Mouse (Mus musculus) right cerebral cortex, adult 2 months (tissue): ENCODE measurements at regions not wholly inside any gene's neighbourhood (a gene's known extent, or its start where the extent isn't known, plus 50 kb on each side); places are given as distances from the start of the nearest gene placed in this dataset.
A peak's percentile ranks its signal among the peaks of the same experiment; 100 is the strongest.

Experiments used
- DNase-seq, 2 experiments: peaks; one replicate each; pipeline ENCODE4 v3.0.0; 2021 to 2022; ENCODE audit warnings: low spot score in 2 of 2

DNA sequence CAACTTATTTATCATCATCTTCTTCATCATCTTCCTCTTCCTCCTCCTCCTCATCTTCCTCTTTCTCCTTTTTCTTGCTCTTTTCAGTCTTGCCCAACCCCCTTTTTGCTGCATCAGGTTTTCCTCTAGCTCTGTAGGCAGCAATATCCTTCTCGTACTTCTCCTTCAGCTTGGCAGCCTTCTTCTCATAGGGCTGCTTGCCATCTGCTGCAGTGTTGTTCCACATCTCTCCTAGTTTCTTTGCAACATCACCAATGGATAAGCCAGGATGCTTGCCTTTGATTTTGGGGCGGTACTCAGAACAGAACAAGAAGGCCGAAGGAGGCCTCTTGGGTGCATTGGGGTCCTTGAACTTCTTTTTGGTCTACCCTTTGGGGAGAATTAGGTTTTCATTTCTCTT lies 98.7 kb upstream of the Lin7c start:
- peak; percentile 21 to 24 for DNase-seq

DNA sequence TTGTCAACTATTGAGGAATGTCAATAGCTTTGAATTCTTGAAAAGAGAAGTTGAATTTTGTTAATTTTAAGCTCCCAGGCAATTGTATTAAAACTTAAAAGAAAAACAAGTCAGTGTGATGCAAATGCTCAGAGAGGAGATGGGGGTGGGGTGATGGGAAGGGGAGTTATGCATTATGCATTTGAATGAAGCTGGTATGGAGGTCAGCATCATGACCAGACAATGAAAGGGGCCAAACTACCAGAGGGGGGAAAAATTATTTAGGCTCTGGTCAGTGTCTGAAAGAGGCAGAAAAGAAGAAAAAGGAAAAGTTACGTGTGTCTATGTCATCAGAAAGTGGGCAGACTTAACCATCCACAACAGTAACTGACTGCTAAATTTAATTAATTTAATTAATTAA lies 73.7 kb upstream of the Lin7c start:
- no peak for DNase-seq

GRCm38 (mm10) chr2:109820357-109820756 lies 70.3 kb upstream of the Lin7c start:
- DNase-seq: no peak

DNA sequence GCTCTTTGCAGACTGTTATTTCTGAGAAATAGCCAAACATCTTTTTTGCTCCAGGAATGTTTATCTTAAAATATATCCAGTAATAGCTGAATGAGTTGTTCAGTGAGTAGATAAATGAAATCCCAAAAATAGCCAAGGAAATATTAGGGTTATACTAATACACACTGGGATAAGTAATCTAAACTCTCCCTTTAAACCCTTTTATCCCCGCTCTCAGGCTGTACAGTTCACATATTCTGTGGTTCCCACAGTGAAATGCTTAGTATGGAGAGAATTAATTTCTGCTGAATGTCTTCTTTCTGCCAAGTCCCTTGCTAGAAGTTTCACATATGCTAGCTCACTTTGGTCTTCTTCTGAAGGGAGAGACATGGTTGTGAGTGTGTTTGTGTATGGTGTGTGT lies 69.8 kb upstream of the Lin7c start:
- DNase-seq: no peak

DNA sequence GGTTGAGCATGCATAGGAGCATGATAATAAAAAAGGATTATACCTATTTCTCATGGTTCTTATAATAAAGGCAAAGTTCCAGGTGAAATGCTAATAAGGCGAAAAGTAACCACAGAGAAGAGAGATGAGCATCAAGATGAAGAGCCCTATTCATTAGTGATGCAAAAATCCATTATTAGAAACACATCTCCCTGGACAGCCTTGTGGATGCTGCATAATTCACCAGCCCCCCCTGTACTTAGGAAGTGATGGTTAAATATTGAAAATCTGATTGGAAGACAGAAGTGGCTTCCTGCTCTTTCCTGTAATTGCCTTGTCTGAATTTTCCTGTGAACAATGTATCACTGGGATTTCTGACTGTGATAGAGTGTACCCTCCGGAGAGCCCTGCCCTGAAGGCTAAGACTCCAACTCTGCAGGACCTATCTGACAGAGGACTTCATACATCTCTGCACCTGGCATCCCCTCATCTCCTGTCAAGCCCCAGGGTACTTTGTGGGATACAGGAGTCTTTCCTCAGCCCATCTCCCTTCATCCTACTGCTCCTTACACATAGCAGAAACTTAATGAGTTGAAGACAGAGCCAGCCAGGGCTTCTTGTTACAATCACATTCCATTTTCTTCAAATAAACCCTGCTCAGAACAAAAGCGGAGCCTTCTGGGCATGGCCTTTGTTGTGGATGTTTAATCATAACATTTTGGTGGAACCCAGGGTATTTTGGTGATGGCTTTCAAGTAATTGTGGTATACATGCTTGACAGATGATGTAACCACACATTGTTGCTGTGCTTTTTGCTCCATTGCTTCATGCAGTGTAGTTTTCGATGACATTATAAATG lies 67.4 kb upstream of the Lin7c start:
- no peak for DNase-seq

GRCm38 (mm10) chr2:109840258-109840657 lies 50.4 kb upstream of the Lin7c start:
- no peak for DNase-seq
